Mouse (Mus musculus): ENCODE measurements at regions not wholly inside any gene's neighbourhood (a gene's known extent, or its start where the extent isn't known, plus 50 kb on each side); places are given as distances from the start of the nearest gene placed in this dataset.
A peak's percentile ranks its signal among the peaks of the same experiment; 100 is the strongest.

GRCm38 (mm10) chr4:153738088-153738487 lies 218.9 kb upstream of the A430005L14Rik start:
- Histone ChIP-seq H3K4me2 (no peak overlapping the region), H3K36me3 (no peaks in the 10 kb centered on the region), H3K4me1 (replicated peaks) (no peaks in the 10 kb centered on the region), H3K27me3 (no peaks in the 10 kb centered on the region), H3K27ac (no peak overlapping the region), H3K9me3 (replicated peaks) (no peaks in the 10 kb centered on the region), H3K4me3 (no peak overlapping the region), H3K9ac (no peak overlapping the region)
- no peak for ATAC-seq (replicated peaks; ENCODE audit: insufficient number of reproducible peaks, insufficient read depth, low FRiP score, low read depth)
- 63% methylated on average over 11 of the region's 11 CpGs for WGBS

- H3K27ac ChIP-seq, result no peak overlapping the region
- H3K4me1 ChIP-seq (replicated peaks), result no peaks in the 10 kb centered on the region
- H3K27me3 ChIP-seq, result no peaks in the 10 kb centered on the region
- WGBS, result 82% methylated on average over 10 of the region's 10 CpGs
- H3K9ac ChIP-seq, result no peak overlapping the region
- H3K36me3 ChIP-seq, result no peaks in the 10 kb centered on the region
- no peak overlapping the region for H3K4me2 ChIP-seq
- ATAC-seq (replicated peaks; ENCODE audit: insufficient number of reproducible peaks, insufficient read depth, low FRiP score, low read depth), result no peak
- H3K9me3 ChIP-seq (replicated peaks), result no peaks in the 10 kb centered on the region
- no peak overlapping the region for H3K4me3 ChIP-seq
Observed at GRCm38 (mm10) chr4:153742241-153742640, 214.8 kb upstream of the A430005L14Rik start.

- H3K27me3 ChIP-seq, result no peaks in the 10 kb centered on the region
- H3K4me1 ChIP-seq (replicated peaks), result no peaks in the 10 kb centered on the region
- ATAC-seq (replicated peaks; ENCODE audit: insufficient number of reproducible peaks, insufficient read depth, low FRiP score, low read depth), result no peak
- WGBS, result 73% methylated on average over 6 of the region's 6 CpGs
- H3K27ac ChIP-seq, result no peak overlapping the region
- H3K4me3 ChIP-seq, result no peak overlapping the region
- H3K9ac ChIP-seq, result no peak overlapping the region
- no peak overlapping the region for H3K4me2 ChIP-seq
- H3K9me3 ChIP-seq (replicated peaks), result no peaks in the 10 kb centered on the region
- no peaks in the 10 kb centered on the region for H3K36me3 ChIP-seq
Observed at GRCm38 (mm10) chr4:153752791-153753190, 204.2 kb upstream of the A430005L14Rik start.

GRCm38 (mm10) chr4:153758323-153758722 lies 198.7 kb upstream of the A430005L14Rik start:
- H3K36me3 ChIP-seq, result no peaks in the 10 kb centered on the region
- H3K4me3 ChIP-seq, result no peak overlapping the region
- no peaks in the 10 kb centered on the region for H3K27me3 ChIP-seq
- no peaks in the 10 kb centered on the region for H3K4me1 ChIP-seq (replicated peaks)
- ATAC-seq (replicated peaks; ENCODE audit: insufficient number of reproducible peaks, insufficient read depth, low FRiP score, low read depth), result no peak
- no peaks in the 10 kb centered on the region for H3K9me3 ChIP-seq (replicated peaks)
- no peak overlapping the region for H3K9ac ChIP-seq
- H3K4me2 ChIP-seq, result no peak overlapping the region
- H3K27ac ChIP-seq, result no peak overlapping the region
- 73% methylated on average over 6 of the region's 6 CpGs for WGBS

- Histone ChIP-seq H3K4me3 (no peak overlapping the region), H3K27ac (no peak overlapping the region), H3K36me3 (no peaks in the 10 kb centered on the region), H3K9me3 (replicated peaks) (no peaks in the 10 kb centered on the region), H3K4me2 (no peak overlapping the region), H3K9ac (no peak overlapping the region), H3K4me1 (replicated peaks) (no peaks in the 10 kb centered on the region), H3K27me3 (no peaks in the 10 kb centered on the region)
- ATAC-seq (replicated peaks; ENCODE audit: insufficient number of reproducible peaks, insufficient read depth, low FRiP score, low read depth), result 0 out of 2 replicates have a peak, but pooled peaks have one; percentile 27
- 66% methylated on average over 8 of the region's 8 CpGs for WGBS
Observed at GRCm38 (mm10) chr4:153758781-153759180, 198.3 kb upstream of the A430005L14Rik start.

GRCm38 (mm10) chr4:153760934-153761333 lies 196.1 kb upstream of the A430005L14Rik start:
- H3K27ac ChIP-seq, result no peak overlapping the region
- no peak for ATAC-seq (replicated peaks; ENCODE audit: insufficient number of reproducible peaks, insufficient read depth, low FRiP score, low read depth)
- no peak overlapping the region for H3K4me2 ChIP-seq
- H3K36me3 ChIP-seq, result no peaks in the 10 kb centered on the region
- H3K4me3 ChIP-seq, result no peak overlapping the region
- no peak overlapping the region for H3K9ac ChIP-seq
- no peaks in the 10 kb centered on the region for H3K9me3 ChIP-seq (replicated peaks)
- 86% methylated on average over 4 of the region's 4 CpGs for WGBS
- H3K27me3 ChIP-seq, result no peaks in the 10 kb centered on the region
- H3K4me1 ChIP-seq (replicated peaks), result no peaks in the 10 kb centered on the region

- 82% methylated on average over 10 of the region's 10 CpGs for WGBS
- H3K36me3 ChIP-seq, result no peaks in the 10 kb centered on the region
Observed at GRCm38 (mm10) chr4:153763413-153763812, 193.6 kb upstream of the A430005L14Rik start.

GRCm38 (mm10) chr4:153767713-153768112 lies 189.3 kb upstream of the A430005L14Rik start:
- Histone ChIP-seq H3K9me3 (replicated peaks) (no peaks in the 10 kb centered on the region), H3K4me2 (no peak overlapping the region), H3K9ac (no peak overlapping the region), H3K27ac (no peak overlapping the region), H3K27me3 (no peaks in the 10 kb centered on the region), H3K4me3 (no peak overlapping the region), H3K4me1 (replicated peaks) (no peaks in the 10 kb centered on the region), H3K36me3 (no peaks in the 10 kb centered on the region)
- 75% methylated on average over 9 of the region's 9 CpGs for WGBS
- ATAC-seq (replicated peaks; ENCODE audit: insufficient number of reproducible peaks, insufficient read depth, low FRiP score, low read depth), result no peak

More at GRCm38 (mm10) chr4:153763413-153763812, 193.6 kb upstream of the A430005L14Rik start:
- no peak for ATAC-seq (replicated peaks; ENCODE audit: insufficient number of reproducible peaks, insufficient read depth, low FRiP score, low read depth)
- Histone ChIP-seq H3K27ac (no peak overlapping the region), H3K9me3 (replicated peaks) (no peaks in the 10 kb centered on the region), H3K4me2 (no peak overlapping the region), H3K4me3 (no peak overlapping the region), H3K4me1 (replicated peaks) (no peaks in the 10 kb centered on the region), H3K9ac (no peak overlapping the region), H3K27me3 (no peaks in the 10 kb centered on the region)

- ATAC-seq (replicated peaks; ENCODE audit: insufficient number of reproducible peaks, insufficient read depth, low FRiP score, low read depth), result no peak
- Histone ChIP-seq H3K9me3 (replicated peaks) (no peaks in the 10 kb centered on the region), H3K27ac (no peak overlapping the region), H3K4me3 (no peak overlapping the region), H3K27me3 (no peaks in the 10 kb centered on the region), H3K36me3 (no peaks in the 10 kb centered on the region), H3K4me2 (no peak overlapping the region), H3K4me1 (replicated peaks) (no peaks in the 10 kb centered on the region), H3K9ac (no peak overlapping the region)
- WGBS, result 22% methylated on average over 3 of the region's 3 CpGs
Observed at GRCm38 (mm10) chr4:153768350-153768749, 188.7 kb upstream of the A430005L14Rik start.

- Histone ChIP-seq H3K4me2 (no peak overlapping the region), H3K36me3 (no peaks in the 10 kb centered on the region), H3K9me3 (replicated peaks) (no peaks in the 10 kb centered on the region), H3K9ac (no peak overlapping the region), H3K4me3 (no peak overlapping the region), H3K4me1 (replicated peaks) (no peaks in the 10 kb centered on the region), H3K27ac (no peak overlapping the region), H3K27me3 (no peaks in the 10 kb centered on the region)
- 73% methylated on average over 5 of the region's 5 CpGs for WGBS
- no peak for ATAC-seq (replicated peaks; ENCODE audit: insufficient number of reproducible peaks, insufficient read depth, low FRiP score, low read depth)
Observed at GRCm38 (mm10) chr4:153770675-153771074, 186.4 kb upstream of the A430005L14Rik start.

- no peak overlapping the region for H3K9ac ChIP-seq
- no peak for ATAC-seq (replicated peaks; ENCODE audit: insufficient number of reproducible peaks, insufficient read depth, low FRiP score, low read depth)
- WGBS, result 80% methylated on average over 2 of the region's 2 CpGs
Observed at GRCm38 (mm10) chr4:153780501-153780900, 176.5 kb upstream of the A430005L14Rik start.

GRCm38 (mm10) chr4:153781271-153781670 lies 175.8 kb upstream of the A430005L14Rik start:
- no peaks in the 10 kb centered on the region for H3K9me3 ChIP-seq (replicated peaks)
- H3K4me3 ChIP-seq, result no peak overlapping the region
- no peak overlapping the region for H3K9ac ChIP-seq
- H3K27ac ChIP-seq, result no peak overlapping the region
- ATAC-seq (replicated peaks; ENCODE audit: insufficient number of reproducible peaks, insufficient read depth, low FRiP score, low read depth), result no peak
- no peaks in the 10 kb centered on the region for H3K27me3 ChIP-seq
- 70% methylated on average over 7 of the region's 7 CpGs for WGBS
- no peaks in the 10 kb centered on the region for H3K4me1 ChIP-seq (replicated peaks)
- H3K4me2 ChIP-seq, result no peak overlapping the region
- no peaks in the 10 kb centered on the region for H3K36me3 ChIP-seq

More at GRCm38 (mm10) chr4:153780501-153780900, 176.5 kb upstream of the A430005L14Rik start:
- Histone ChIP-seq H3K9me3 (replicated peaks) (no peaks in the 10 kb centered on the region), H3K27me3 (no peaks in the 10 kb centered on the region), H3K4me1 (replicated peaks) (no peaks in the 10 kb centered on the region), H3K4me2 (no peak overlapping the region), H3K36me3 (no peaks in the 10 kb centered on the region), H3K4me3 (no peak overlapping the region), H3K27ac (no peak overlapping the region)
